Mouse (Mus musculus): Measurements from ENCODE around the gene Adamts17. TPM values are rescaled to one million over a fixed set of nuclear protein-coding genes. Genes with fewer than 3 reads are reported as not detected.

Adamts17 gene
- total and polyA plus RNA-seq, 3 experiments: 0.33 to 0.42 TPM; not detected in 1

GRCm38 (mm10) chr7:66857610-66858009 lies 18.1 kb downstream of the Adamts17 start:
- DNase-seq (ENCODE audit: low read depth, low spot score): no peak
- no peaks in the 10 kb centered on the region for H3K36me3 ChIP-seq (ENCODE audit: control insufficient read depth in 1 of 2, insufficient read depth in 2 of 2, low read length in 2 of 2)
- H3K27ac ChIP-seq (ENCODE audit: control insufficient read depth, low read depth, low read length): no peak overlapping the region
- no peaks in the 10 kb centered on the region for H3K9me3 ChIP-seq (replicated peaks; ENCODE audit: insufficient read depth, low read length)
- TF ChIP-seq NELFE (IDR thresholded peaks at IDR 0.05; ENCODE audit: low read depth, low read length) (no peak), KAT2A (conservative IDR thresholded peaks at IDR 0.05; ENCODE audit: low read depth, low read length) (no peak), GATA1 (IDR thresholded peaks at IDR 0.05; ENCODE audit: low read depth, low read length) (no peak), CHD1 (IDR thresholded peaks at IDR 0.05; ENCODE audit: low read depth, low read length) (no peak), UBTF (IDR thresholded peaks at IDR 0.05; ENCODE audit: borderline replicate concordance, insufficient read depth, low read depth, low read length) (no peak), MXI1 (IDR thresholded peaks at IDR 0.05; ENCODE audit: low read depth, low read length) (no peak), JUND (IDR thresholded peaks at IDR 0.05; ENCODE audit: low read depth, low read length) (no peak), MYC (IDR thresholded peaks at IDR 0.05; ENCODE audit: low read depth, low read length) (no peak), CTCF (IDR thresholded peaks at IDR 0.05 in 2 of 3, conservative IDR thresholded peaks at IDR 0.05 in 1 of 3; ENCODE audit: control insufficient read depth in 1 of 3, insufficient read depth in 1 of 3, low read depth in 2 of 3, low read length in 3 of 3, poor library complexity in 1 of 3, severe bottlenecking in 1 of 3) (no peak), MAX (IDR thresholded peaks at IDR 0.05; ENCODE audit: low read length) (no peak), MEF2A (IDR thresholded peaks at IDR 0.05; ENCODE audit: extremely low read depth, insufficient replicate concordance, low read depth, low read length, poor library complexity, severe bottlenecking) (no peak), POLR2AphosphoS2 (IDR thresholded peaks at IDR 0.05; ENCODE audit: low read length) (no peak)
- H3K4me3 ChIP-seq (ENCODE audit: control insufficient read depth in 1 of 2, insufficient read depth in 1 of 2, low read depth in 2 of 2, low read length in 2 of 2): no peak overlapping the region
- no peaks in the 10 kb centered on the region for H3K79me2 ChIP-seq (ENCODE audit: control insufficient read depth, insufficient read depth, low read length, poor library complexity)
- H3K4me1 ChIP-seq (ENCODE audit: control insufficient read depth in 1 of 2, insufficient read depth in 2 of 2, low read length in 2 of 2): no peaks in the 10 kb centered on the region
- no peaks in the 10 kb centered on the region for H3K27me3 ChIP-seq (ENCODE audit: control insufficient read depth in 1 of 2, insufficient read depth in 2 of 2, low read length in 2 of 2)
- H3K9ac ChIP-seq (ENCODE audit: control insufficient read depth, low read depth, low read length, poor library complexity, severe bottlenecking): no peak overlapping the region

DNA sequence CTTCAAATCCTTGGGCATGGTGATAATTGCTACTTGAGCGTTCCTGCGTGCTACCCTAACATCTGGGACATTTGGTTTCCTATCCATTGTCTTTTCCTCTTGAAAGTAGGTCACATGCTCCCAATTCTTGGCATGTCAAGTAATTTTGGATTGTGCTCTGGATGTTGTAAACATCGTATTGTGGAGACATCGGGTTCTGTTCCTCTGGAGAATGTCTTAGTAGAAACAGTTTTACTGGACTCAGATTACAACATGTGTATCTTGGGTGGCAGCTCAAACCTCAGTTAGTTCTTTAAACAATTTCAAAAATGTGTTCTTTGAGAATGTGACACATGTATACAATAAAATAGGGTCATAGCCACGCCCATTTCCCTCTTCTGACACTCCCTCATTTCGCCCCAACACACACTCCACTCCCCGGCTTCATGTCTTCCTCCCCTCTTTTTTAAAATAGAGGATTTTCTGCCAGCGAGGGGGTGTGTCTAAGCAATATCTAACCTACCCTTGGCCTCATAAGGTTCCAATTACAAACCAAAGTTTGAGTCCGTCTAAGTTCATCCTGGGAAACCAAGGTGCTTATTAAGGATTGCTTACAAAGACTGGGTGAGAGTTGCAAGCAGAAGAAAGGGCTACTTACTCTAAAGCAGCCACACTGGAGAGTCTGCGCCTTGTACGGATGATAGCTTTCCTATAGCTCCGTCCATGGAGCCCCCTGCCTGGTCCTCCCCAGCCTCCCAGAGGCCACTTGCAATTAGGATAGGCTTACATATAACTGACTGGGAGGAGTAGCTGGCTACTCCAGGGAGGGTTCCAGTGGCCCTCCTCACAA lies 18.9 kb downstream of the Adamts17 start:
- no peak overlapping the region for H3K27ac ChIP-seq (ENCODE audit: control insufficient read depth, low read depth, low read length)
- H3K9ac ChIP-seq (ENCODE audit: control insufficient read depth, low read depth, low read length, poor library complexity, severe bottlenecking): no peak overlapping the region
- H3K79me2 ChIP-seq (ENCODE audit: control insufficient read depth, insufficient read depth, low read length, poor library complexity): no peaks in the 10 kb centered on the region
- no peaks in the 10 kb centered on the region for H3K4me1 ChIP-seq (ENCODE audit: control insufficient read depth in 1 of 2, insufficient read depth in 2 of 2, low read length in 2 of 2)
- no peak overlapping the region for H3K4me3 ChIP-seq (ENCODE audit: control insufficient read depth in 1 of 2, insufficient read depth in 1 of 2, low read depth in 2 of 2, low read length in 2 of 2)
- no peaks in the 10 kb centered on the region for H3K36me3 ChIP-seq (ENCODE audit: control insufficient read depth in 1 of 2, insufficient read depth in 2 of 2, low read length in 2 of 2)
- no peak for DNase-seq (ENCODE audit: low read depth, low spot score)
- no peak for TF ChIP-seq TAL1 (IDR thresholded peaks at IDR 0.05; ENCODE audit: low read length)
- no peaks in the 10 kb centered on the region for H3K9me3 ChIP-seq (replicated peaks; ENCODE audit: insufficient read depth, low read length)
- H3K27me3 ChIP-seq (ENCODE audit: control insufficient read depth in 1 of 2, insufficient read depth in 2 of 2, low read length in 2 of 2): no peaks in the 10 kb centered on the region

DNA sequence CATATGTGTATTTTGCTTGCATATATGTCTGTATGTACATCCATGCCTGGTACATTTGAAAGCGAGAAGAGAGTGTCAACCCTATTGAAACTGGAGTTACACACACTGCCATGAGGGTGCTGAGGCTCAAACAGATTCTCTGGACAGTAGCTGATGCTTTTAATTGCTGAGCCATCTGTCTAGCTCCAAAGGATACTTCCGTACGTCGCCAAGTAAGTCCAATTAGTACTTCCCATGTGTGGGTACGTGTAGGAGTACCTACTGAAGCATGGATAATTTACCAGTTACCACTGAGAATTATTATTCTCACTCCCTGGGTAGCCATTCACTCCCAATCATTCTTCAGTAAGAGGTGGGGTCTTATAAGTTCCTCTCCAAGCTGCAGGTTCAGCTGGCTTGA lies 19.7 kb downstream of the Adamts17 start:
- H3K9ac ChIP-seq (ENCODE audit: control insufficient read depth, low read depth, low read length, poor library complexity, severe bottlenecking): no peak overlapping the region
- DNase-seq (ENCODE audit: low read depth, low spot score): no peak
- H3K79me2 ChIP-seq (ENCODE audit: control insufficient read depth, insufficient read depth, low read length, poor library complexity): no peaks in the 10 kb centered on the region
- H3K36me3 ChIP-seq (ENCODE audit: control insufficient read depth in 1 of 2, insufficient read depth in 2 of 2, low read length in 2 of 2): no peaks in the 10 kb centered on the region
- no peak for TF ChIP-seq CHD2 (IDR thresholded peaks at IDR 0.05; ENCODE audit: low read length)
- no peak for TF ChIP-seq MEF2A (IDR thresholded peaks at IDR 0.05; ENCODE audit: extremely low read depth, insufficient replicate concordance, low read depth, low read length, poor library complexity, severe bottlenecking)
- no peak for TF ChIP-seq MAZ (IDR thresholded peaks at IDR 0.05; ENCODE audit: low read depth, low read length)
- TF ChIP-seq TCF12 (IDR thresholded peaks at IDR 0.05; ENCODE audit: low read depth, low read length): no peak
- TF ChIP-seq ELF1 (IDR thresholded peaks at IDR 0.05; ENCODE audit: low read depth, low read length): no peak
- no peak for TF ChIP-seq MXI1 (IDR thresholded peaks at IDR 0.05; ENCODE audit: low read depth, low read length)
- H3K4me3 ChIP-seq (ENCODE audit: control insufficient read depth in 1 of 2, insufficient read depth in 1 of 2, low read depth in 2 of 2, low read length in 2 of 2): no peak overlapping the region
- no peaks in the 10 kb centered on the region for H3K27me3 ChIP-seq (ENCODE audit: control insufficient read depth in 1 of 2, insufficient read depth in 2 of 2, low read length in 2 of 2)
- H3K27ac ChIP-seq (ENCODE audit: control insufficient read depth, low read depth, low read length): no peak overlapping the region
- H3K4me1 ChIP-seq (ENCODE audit: control insufficient read depth in 1 of 2, insufficient read depth in 2 of 2, low read length in 2 of 2): no peaks in the 10 kb centered on the region
- H3K9me3 ChIP-seq (replicated peaks; ENCODE audit: insufficient read depth, low read length): no peaks in the 10 kb centered on the region

Data from MEL (cell line).